Mouse (Mus musculus) hindbrain, embryonic 16.5 days (tissue): ENCODE measurements around the gene Lrrc23. TPM values are rescaled to one million over a fixed set of nuclear protein-coding genes. Genes with fewer than 3 reads are reported as not detected.

Experiments
- ATAC-seq: fragments of 200-750 bp; cut with Nextera tagmentation; 2 replicates; pipeline ENCODE4 v1.8.0; 2017; ENCODE audit warnings: moderate TSS enrichment, moderate library complexity
- H3K27ac ChIP-seq: fragments of 300-500 bp; sonication (generic); 2 replicates; pipeline ENCODE4 v1.5.1; 2014; ENCODE audit warnings: low read depth, mild to moderate bottlenecking, control low read depth, low read length, moderate library complexity
- H3K27me3 ChIP-seq: fragments of 300-500 bp; sonication (generic); replicated peaks from 2 replicates; pipeline ENCODE4 v1.6.1; 2014; ENCODE audit warnings: low read length; ENCODE audit not compliant: control insufficient read depth, insufficient read depth
- H3K36me3 ChIP-seq: fragments of 300-500 bp; sonication (generic); 2 replicates; pipeline ENCODE4 v1.6.1; 2014; ENCODE audit warnings: mild to moderate bottlenecking, low read length, moderate library complexity, mixed read lengths; ENCODE audit not compliant: control insufficient read depth, insufficient read depth
- H3K4me1 ChIP-seq: fragments of 300-500 bp; sonication (generic); 2 replicates; pipeline ENCODE4 v1.6.1; 2014; ENCODE audit warnings: low read depth, low read length; ENCODE audit not compliant: control insufficient read depth, insufficient read depth
- H3K4me2 ChIP-seq: fragments of 300-500 bp; sonication (generic); 2 replicates; pipeline ENCODE4 v1.6.1; 2014; ENCODE audit warnings: mild to moderate bottlenecking, low read length, control low read depth, moderate library complexity
- H3K4me3 ChIP-seq: fragments of 300-500 bp; sonication (generic); 2 replicates; pipeline ENCODE4 v1.5.1; 2014; ENCODE audit warnings: mild to moderate bottlenecking, low read length, control low read depth, moderate library complexity
- H3K9ac ChIP-seq: fragments of 300-500 bp; sonication (generic); 2 replicates; pipeline ENCODE4 v1.6.1; 2014; ENCODE audit warnings: low read depth, mild to moderate bottlenecking, control low read depth, low read length, moderate library complexity
- H3K9me3 ChIP-seq: fragments of 300-500 bp; sonication (generic); 2 replicates; pipeline ENCODE4 v1.6.1; 2014; ENCODE audit warnings: mild to moderate bottlenecking, low read length, moderate library complexity; ENCODE audit not compliant: control insufficient read depth
- WGBS: fragments of 180-500 bp; shearing (Covaris S2); extraction: QIAGEN DNeasy Blood & Tissue Kit; methylation state at CpG from one replicate; pipeline ENCODE4 v1.1.7; 2014; 5-methylcytosine and 5-hydroxymethylcytosine counted together
- polyA plus RNA-seq: library from polyadenylated mRNA; unstranded; fragments of >200 nt; fragmentation: Nextera tagmentation; extraction: Ambion mirVana; gene quantifications from 2 replicates; pipeline ENCODE4 v1.2.1, GENCODE M21; 2015

Lrrc23 gene
- polyA plus RNA-seq, 1 experiment from 2014 or later, result 4.0 TPM

GRCm38 (mm10) chr6:124750405-124750804, 29.1 kb downstream of the Lrrc23 start:
- Histone ChIP-seq H3K9me3 (no peaks in the 10 kb centered on the region), H3K4me1 (peaks cover 30% of the 10 kb centered on the region), H3K4me3 (no peak overlapping the region), H3K9ac (no peak overlapping the region), H3K27me3 (no peaks in the 10 kb centered on the region), H3K36me3 (peaks cover 28% of the 10 kb centered on the region), H3K27ac (no peak overlapping the region), H3K4me2 (no peak overlapping the region)
- 87% methylated on average over 8 of the region's 8 CpGs for WGBS
- no peak for ATAC-seq

GRCm38 (mm10) chr6:124746654-124747632, 32.6 kb downstream of the Lrrc23 start:
- Histone ChIP-seq H3K27ac (peak overlapping the region; percentile 87), H3K9ac (peak overlapping the region; percentile 89), H3K9me3 (no peaks in the 10 kb centered on the region), H3K4me1 (peaks cover 16% of the 10 kb centered on the region), H3K4me3 (peak overlapping the region; percentile 54), H3K27me3 (no peaks in the 10 kb centered on the region), H3K4me2 (peak overlapping the region; percentile 91), H3K36me3 (peaks cover 45% of the 10 kb centered on the region)
- no peak for ATAC-seq
- WGBS, result 86% methylated on average over 7 of the region's 7 CpGs

- H3K9me3 ChIP-seq, result no peaks in the 10 kb centered on the region
- peak; percentile 7 for ATAC-seq
- H3K27me3 ChIP-seq, result no peaks in the 10 kb centered on the region
- peak overlapping the region; percentile 89 for H3K9ac ChIP-seq
- H3K4me3 ChIP-seq, result peak overlapping the region; percentile 54
- H3K4me2 ChIP-seq, result peak overlapping the region; percentile 91
- WGBS, result 11% methylated on average over 8 of the region's 8 CpGs
- H3K4me1 ChIP-seq, result peaks cover 22% of the 10 kb centered on the region
- peaks cover 45% of the 10 kb centered on the region for H3K36me3 ChIP-seq
- H3K27ac ChIP-seq, result peak overlapping the region; percentile 87
These were observed 33.3 kb downstream of the Lrrc23 start for GRCm38 (mm10) chr6:124746296-124746605.

GRCm38 (mm10) chr6:124745490-124746295, 33.8 kb downstream of the Lrrc23 start:
- H3K27ac ChIP-seq, result peak overlapping the region; percentile 87
- H3K9ac ChIP-seq, result peak overlapping the region; percentile 89
- ATAC-seq, result peak; percentile 85
- peak overlapping the region; percentile 54 for H3K4me3 ChIP-seq
- H3K4me2 ChIP-seq, result peak overlapping the region; percentile 91
- peaks cover 45% of the 10 kb centered on the region for H3K36me3 ChIP-seq
- peaks cover 22% of the 10 kb centered on the region for H3K4me1 ChIP-seq
- H3K9me3 ChIP-seq, result no peaks in the 10 kb centered on the region
- H3K27me3 ChIP-seq, result no peaks in the 10 kb centered on the region
- WGBS, result under 1% methylated on average over 82 of the region's 85 CpGs

- no peaks in the 10 kb centered on the region for H3K27me3 ChIP-seq
- H3K36me3 ChIP-seq, result peaks cover 45% of the 10 kb centered on the region
- peak overlapping the region; percentile 91 for H3K4me2 ChIP-seq
- H3K4me1 ChIP-seq, result peaks cover 25% of the 10 kb centered on the region
- no peak; the same call in none of the 2 replicates for ATAC-seq
- WGBS, result 66% methylated on average over 26 of the region's 26 CpGs
- peak overlapping the region; percentile 76 for H3K27ac ChIP-seq
- H3K9ac ChIP-seq, result peak overlapping the region; percentile 89
- H3K9me3 ChIP-seq, result no peaks in the 10 kb centered on the region
- H3K4me3 ChIP-seq, result peak overlapping the region; percentile 54
These were observed 34.7 kb downstream of the Lrrc23 start for GRCm38 (mm10) chr6:124744755-124745321.

GRCm38 (mm10) chr6:124743647-124744046, 35.9 kb downstream of the Lrrc23 start:
- H3K4me2 ChIP-seq, result no peak overlapping the region
- no peak overlapping the region for H3K4me3 ChIP-seq
- no peaks in the 10 kb centered on the region for H3K27me3 ChIP-seq
- 90% methylated on average over 8 of the region's 8 CpGs for WGBS
- peaks cover 37% of the 10 kb centered on the region for H3K4me1 ChIP-seq
- H3K9ac ChIP-seq, result no peak overlapping the region
- no peaks in the 10 kb centered on the region for H3K9me3 ChIP-seq
- peaks cover 36% of the 10 kb centered on the region for H3K36me3 ChIP-seq
- ATAC-seq, result no peak
- no peak overlapping the region for H3K27ac ChIP-seq

- no peak overlapping the region for H3K9ac ChIP-seq
- no peak overlapping the region for H3K27ac ChIP-seq
- H3K4me1 ChIP-seq, result peaks cover 37% of the 10 kb centered on the region
- no peaks in the 10 kb centered on the region for H3K27me3 ChIP-seq
- no peaks in the 10 kb centered on the region for H3K9me3 ChIP-seq
- no peak for ATAC-seq
- WGBS, result 92% methylated on average over 15 of the region's 15 CpGs
- H3K36me3 ChIP-seq, result peaks cover 31% of the 10 kb centered on the region
- no peak overlapping the region for H3K4me3 ChIP-seq
- H3K4me2 ChIP-seq, result no peak overlapping the region
These were observed 36.5 kb downstream of the Lrrc23 start for GRCm38 (mm10) chr6:124742839-124743514.

GRCm38 (mm10) chr6:124741842-124742241, 37.7 kb downstream of the Lrrc23 start:
- H3K9ac ChIP-seq, result peak overlapping the region; percentile 92
- 64% methylated on average over 3 of the region's 3 CpGs for WGBS
- no peak for ATAC-seq

More at GRCm38 (mm10) chr6:124741842-124742241, 37.7 kb downstream of the Lrrc23 start:
- Histone ChIP-seq H3K4me1 (peaks cover 37% of the 10 kb centered on the region), H3K36me3 (peaks cover 20% of the 10 kb centered on the region), H3K27ac (peak overlapping the region; percentile 96), H3K9me3 (no peaks in the 10 kb centered on the region), H3K4me3 (peak overlapping the region; percentile 65), H3K4me2 (peak overlapping the region; percentile 76), H3K27me3 (no peaks in the 10 kb centered on the region)
